Mouse (Mus musculus): ENCODE results near the gene Srprb.

- TF ChIP-seq POLR2A (IDR thresholded peaks at IDR 0.05; ENCODE audit: low read depth, low read length): no peak
- no peak for TF ChIP-seq CTCF (IDR thresholded peaks at IDR 0.05; ENCODE audit: extremely low read depth, insufficient read length, insufficient replicate concordance, low read depth, low read length)
Observed at GRCm38 (mm10) chr9:103145351-103145750, 56.6 kb downstream of the Srprb start.

Measured in small intestine, adult 2 months (tissue).